Mouse (Mus musculus) stomach, embryonic 16.5 days (tissue): ENCODE measurements at regions not wholly inside any gene's neighbourhood (a gene's known extent, or its start where the extent isn't known, plus 50 kb on each side); places are given as distances from the start of the nearest gene placed in this dataset.

ENCODE experiments used
- ATAC-seq: fragments of 200-750 bp; cut with Nextera tagmentation; 2 replicates; pipeline ENCODE4 v1.8.0; 2017; ENCODE audit warnings: moderate number of reproducible peaks, moderate TSS enrichment; ENCODE audit not compliant: insufficient read depth, low FRiP score
- H3K27ac ChIP-seq: fragments of 300-500 bp; sonication (generic); 2 replicates; pipeline ENCODE4 v1.5.1; 2014; ENCODE audit warnings: low read length
- H3K27me3 ChIP-seq: fragments of 300-500 bp; sonication (generic); 2 replicates; pipeline ENCODE4 v1.6.1; 2014; ENCODE audit warnings: low read length, control low read depth, mixed read lengths; ENCODE audit not compliant: control insufficient read depth, insufficient read depth
- H3K36me3 ChIP-seq: fragments of 300-500 bp; sonication (generic); 2 replicates; pipeline ENCODE4 v1.6.1; 2014; ENCODE audit warnings: low read length; ENCODE audit not compliant: control insufficient read depth, insufficient read depth
- H3K4me1 ChIP-seq: fragments of 300-500 bp; sonication (generic); 2 replicates; pipeline ENCODE4 v1.6.1; 2014; ENCODE audit warnings: low read length, control low read depth, mixed read lengths; ENCODE audit not compliant: control insufficient read depth, insufficient read depth
- H3K4me2 ChIP-seq: fragments of 300-500 bp; sonication (generic); 2 replicates; pipeline ENCODE4 v1.6.1; 2014; ENCODE audit warnings: low read depth, low read length, mixed read lengths
- H3K4me3 ChIP-seq: fragments of 300-500 bp; sonication (generic); replicated peaks from 2 replicates; pipeline ENCODE4 v1.5.1; 2014; ENCODE audit warnings: mild to moderate bottlenecking, low read length
- H3K9ac ChIP-seq: fragments of 300-500 bp; sonication (generic); 2 replicates; pipeline ENCODE4 v1.6.1; 2014; ENCODE audit warnings: low read length
- H3K9me3 ChIP-seq: fragments of 300-500 bp; sonication (generic); replicated peaks from 2 replicates; pipeline ENCODE4 v1.6.1; 2016; ENCODE audit warnings: low read length, control low read depth; ENCODE audit not compliant: control insufficient read depth
- WGBS: fragments of 180-500 bp; shearing (Covaris S2); extraction: QIAGEN DNeasy Blood & Tissue Kit; methylation state at CpG from one replicate; pipeline ENCODE4 v1.1.7; 2014; 5-methylcytosine and 5-hydroxymethylcytosine counted together

GRCm38 (mm10) chr7:136235563-136235962 is 519.4 kb upstream of the Mki67 start:
- H3K27ac ChIP-seq: no peak overlapping the region
- ATAC-seq: no peak
- no peak overlapping the region for H3K4me2 ChIP-seq
- H3K9ac ChIP-seq: no peak overlapping the region
- no peaks in the 10 kb centered on the region for H3K9me3 ChIP-seq
- H3K36me3 ChIP-seq: no peaks in the 10 kb centered on the region
- 53% methylated on average over 2 of the region's 2 CpGs for WGBS
- H3K27me3 ChIP-seq: no peaks in the 10 kb centered on the region
- no peaks in the 10 kb centered on the region; the same call in 1 of the 2 replicates for H3K4me1 ChIP-seq
- no peak overlapping the region for H3K4me3 ChIP-seq

- Histone ChIP-seq H3K27me3 (no peaks in the 10 kb centered on the region), H3K4me2 (no peak overlapping the region), H3K9me3 (no peaks in the 10 kb centered on the region), H3K4me3 (no peak overlapping the region), H3K36me3 (no peaks in the 10 kb centered on the region), H3K9ac (no peak overlapping the region), H3K27ac (no peak overlapping the region), H3K4me1 (no peaks in the 10 kb centered on the region; the same call in 1 of the 2 replicates)
- ATAC-seq: no peak
- WGBS: 62% methylated on average over 10 of the region's 10 CpGs
These were observed 520.2 kb upstream of the Mki67 start for GRCm38 (mm10) chr7:136236391-136236790.

- WGBS: 65% methylated on average over 6 of the region's 6 CpGs
- H3K4me1 ChIP-seq: no peaks in the 10 kb centered on the region
- H3K9me3 ChIP-seq: no peaks in the 10 kb centered on the region
- H3K27me3 ChIP-seq: no peaks in the 10 kb centered on the region
- H3K4me2 ChIP-seq: no peak overlapping the region
- no peak overlapping the region for H3K9ac ChIP-seq
- ATAC-seq: no peak
- H3K36me3 ChIP-seq: no peaks in the 10 kb centered on the region
- H3K27ac ChIP-seq: no peak overlapping the region
- H3K4me3 ChIP-seq: no peak overlapping the region
These were observed 549.5 kb upstream of the Mki67 start for GRCm38 (mm10) chr7:136265691-136266090.

GRCm38 (mm10) chr7:136267716-136268489 is 551.7 kb upstream of the Mki67 start:
- Histone ChIP-seq H3K4me1 (no peaks in the 10 kb centered on the region), H3K4me3 (no peak overlapping the region), H3K27me3 (no peaks in the 10 kb centered on the region), H3K36me3 (no peaks in the 10 kb centered on the region), H3K9me3 (no peaks in the 10 kb centered on the region), H3K9ac (no peak overlapping the region), H3K27ac (no peak overlapping the region), H3K4me2 (no peak overlapping the region)
- WGBS: 76% methylated on average over 7 of the region's 7 CpGs
- ATAC-seq: no peak

- Histone ChIP-seq H3K4me3 (no peak overlapping the region), H3K9me3 (no peaks in the 10 kb centered on the region), H3K27ac (no peak overlapping the region), H3K36me3 (no peaks in the 10 kb centered on the region), H3K4me1 (no peaks in the 10 kb centered on the region), H3K27me3 (no peaks in the 10 kb centered on the region), H3K4me2 (no peak overlapping the region), H3K9ac (no peak overlapping the region)
- 73% methylated on average over 10 of the region's 10 CpGs for WGBS
- no peak for ATAC-seq
These were observed 559.5 kb upstream of the Mki67 start for GRCm38 (mm10) chr7:136275651-136276050.

- no peak overlapping the region for H3K4me3 ChIP-seq
- H3K4me1 ChIP-seq: no peaks in the 10 kb centered on the region
- H3K36me3 ChIP-seq: no peaks in the 10 kb centered on the region
- no peak for ATAC-seq
- H3K9me3 ChIP-seq: no peaks in the 10 kb centered on the region
- H3K9ac ChIP-seq: no peak overlapping the region
- WGBS: 85% methylated on average over 6 of the region's 6 CpGs
- no peak overlapping the region for H3K27ac ChIP-seq
- no peaks in the 10 kb centered on the region for H3K27me3 ChIP-seq
- H3K4me2 ChIP-seq: no peak overlapping the region
These were observed 567.6 kb upstream of the Mki67 start for GRCm38 (mm10) chr7:136283770-136284169.

- Histone ChIP-seq H3K36me3 (no peaks in the 10 kb centered on the region), H3K27ac (no peak overlapping the region), H3K27me3 (no peaks in the 10 kb centered on the region), H3K4me1 (no peaks in the 10 kb centered on the region), H3K4me2 (no peak overlapping the region), H3K9ac (no peak overlapping the region), H3K9me3 (no peaks in the 10 kb centered on the region), H3K4me3 (no peak overlapping the region)
- no peak for ATAC-seq
- 89% methylated on average over 1 of the region's 1 CpGs for WGBS
These were observed 569.4 kb upstream of the Mki67 start for GRCm38 (mm10) chr7:136285606-136286005.

- Histone ChIP-seq H3K9ac (no peak overlapping the region), H3K4me1 (no peaks in the 10 kb centered on the region), H3K27ac (no peak overlapping the region), H3K27me3 (no peaks in the 10 kb centered on the region; the same call in 1 of the 2 replicates), H3K4me2 (no peak overlapping the region), H3K4me3 (no peak overlapping the region), H3K9me3 (no peaks in the 10 kb centered on the region), H3K36me3 (no peaks in the 10 kb centered on the region)
- whole genome bisulfite sequencing: 68% methylated on average over 6 of the region's 6 CpGs
- no peak for ATAC-seq
These were observed 577.5 kb upstream of the Mki67 start for GRCm38 (mm10) chr7:136293536-136294145.

- Histone ChIP-seq H3K4me3 (no peak overlapping the region), H3K4me2 (no peak overlapping the region), H3K4me1 (no peaks in the 10 kb centered on the region), H3K9ac (no peak overlapping the region), H3K36me3 (no peaks in the 10 kb centered on the region), H3K27me3 (no peaks in the 10 kb centered on the region; the same call in 1 of the 2 replicates), H3K27ac (no peak overlapping the region), H3K9me3 (no peaks in the 10 kb centered on the region)
- WGBS: 40% methylated on average over 4 of the region's 4 CpGs
- ATAC-seq: no peak; the same call in 1 of the 2 replicates
These were observed 578.3 kb upstream of the Mki67 start for GRCm38 (mm10) chr7:136294445-136294844.
